Mouse (Mus musculus): ENCODE results near the gene Tial1. TPM values are rescaled to one million over a fixed set of nuclear protein-coding genes. Genes with fewer than 3 reads are reported as not detected.

The Tial1 gene
- polyA plus RNA-seq (2016; fragmentation: Nextera tagmentation; extraction: Ambion mirVana): 25.3 and 27.0 TPM in 2 replicates

DNA sequence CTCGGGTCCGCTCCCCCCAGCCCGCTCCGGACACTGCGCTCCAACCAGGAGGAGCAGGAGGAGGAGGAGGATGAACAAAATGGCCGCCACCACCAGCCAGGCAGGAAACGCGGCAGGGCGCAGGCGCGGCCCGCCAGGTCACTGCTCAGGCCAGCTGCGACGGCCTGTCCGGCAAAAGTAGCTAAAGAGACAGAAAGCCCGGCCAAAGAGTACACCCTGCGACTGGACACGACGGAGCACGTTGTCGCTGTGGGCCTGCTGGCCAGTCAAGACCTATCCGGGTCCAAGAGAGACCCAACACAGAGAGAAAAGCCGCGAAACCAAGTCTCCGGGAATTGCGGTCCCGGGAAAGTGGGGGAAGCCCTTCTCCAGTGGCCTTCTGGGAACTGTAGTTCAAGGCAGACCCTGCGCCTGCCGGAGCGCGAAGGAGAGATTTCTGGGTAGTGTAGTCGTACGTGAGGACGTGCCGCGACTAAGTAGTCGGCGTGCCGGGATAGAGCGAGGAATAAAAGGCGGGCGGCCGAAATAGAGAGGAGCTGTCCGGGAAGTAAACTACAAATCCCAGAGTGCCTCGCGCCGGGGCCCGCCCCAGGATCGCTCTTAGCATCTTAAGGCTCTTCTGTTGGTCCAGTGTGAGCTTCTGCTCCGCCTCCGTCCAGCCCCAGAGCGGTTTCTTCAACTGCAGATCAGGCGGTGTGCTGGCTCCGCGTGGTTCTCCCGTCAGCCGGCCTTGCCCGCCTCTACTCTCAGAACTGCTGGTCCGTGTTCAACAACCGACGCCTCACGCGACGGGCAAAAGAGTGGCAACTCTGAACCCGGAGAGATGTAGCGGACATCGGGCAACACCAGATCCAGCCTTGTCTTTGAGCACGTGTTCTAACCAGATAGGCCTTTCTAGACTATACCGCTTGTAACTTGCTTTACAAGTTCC, at the start of gene Tial1:
Tial1 (minus strand) TSS at position 433 of the 931 bp plus-strand sequence.
- Histone ChIP-seq H3K27ac (replicated peaks) (peak within 1 kb of the TSS; percentile 97), H3K36me3 (replicated peaks) (no peaks in the 10 kb centered on the region), H3K4me1 (peaks cover 27% of the 10 kb centered on the region), H3K4me3 (peak within 1 kb of the TSS; percentile 95), H3K27me3 (replicated peaks; ENCODE audit: low read depth, poor library complexity, severe bottlenecking) (no peaks in the 10 kb centered on the region), H3K9me3 (no peaks in the 10 kb centered on the region)
- under 1% methylated on average over 69 of the region's 69 CpGs for WGBS
- peak; percentile 98 for DNase-seq (ENCODE audit: low spot score)

DNA sequence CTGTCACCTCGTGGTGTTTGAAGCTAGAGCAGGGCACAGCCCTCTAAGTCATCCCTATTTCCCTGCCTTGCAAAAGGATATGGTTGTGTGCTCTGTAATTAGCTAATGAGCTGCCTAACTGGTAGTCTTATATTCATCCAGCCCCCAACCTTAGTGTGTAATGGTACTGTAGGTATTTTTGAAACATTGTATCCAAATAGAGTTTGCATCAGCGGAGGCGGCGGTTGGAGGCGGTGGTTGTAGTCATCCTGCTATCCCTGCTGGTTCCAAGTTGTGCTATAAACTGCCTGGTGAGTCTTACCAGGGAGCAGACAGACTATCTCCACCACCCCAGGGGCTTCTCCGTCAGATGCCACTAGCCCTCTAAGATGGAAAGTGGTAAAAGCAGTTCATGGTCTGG, 42.6 kb upstream of the Tial1 start:
- no peaks in the 10 kb centered on the region for H3K4me1 ChIP-seq
- no peaks in the 10 kb centered on the region for H3K9me3 ChIP-seq
- DNase-seq (ENCODE audit: low spot score): no peak
- WGBS: 86% methylated on average over 6 of the region's 6 CpGs
- H3K4me3 ChIP-seq: no peak overlapping the region
- no peaks in the 10 kb centered on the region for H3K36me3 ChIP-seq (replicated peaks)
- no peak overlapping the region for H3K27ac ChIP-seq (replicated peaks)
- no peaks in the 10 kb centered on the region for H3K27me3 ChIP-seq (replicated peaks; ENCODE audit: low read depth, poor library complexity, severe bottlenecking)

DNA sequence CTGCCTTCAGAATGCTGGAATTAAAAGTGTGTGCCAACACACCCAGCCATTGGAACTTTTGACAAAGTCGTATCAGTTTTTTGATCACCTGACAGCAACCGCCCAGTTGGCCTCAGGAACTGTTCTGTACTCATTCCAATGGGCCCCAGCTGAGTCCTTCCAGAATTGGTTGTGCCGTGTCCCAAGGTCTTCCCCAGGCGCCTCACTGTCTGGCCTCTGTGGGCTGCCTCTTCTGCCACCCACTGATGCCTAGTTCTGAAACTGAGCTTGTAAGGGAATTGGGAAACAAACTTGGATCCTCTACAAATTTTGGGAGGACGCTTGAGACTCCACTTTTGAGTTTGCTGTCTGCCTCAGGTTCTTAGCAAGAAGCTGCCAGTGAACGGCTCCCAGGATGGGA, 38.3 kb upstream of the Tial1 start:
- no peaks in the 10 kb centered on the region for H3K27me3 ChIP-seq (replicated peaks; ENCODE audit: low read depth, poor library complexity, severe bottlenecking)
- H3K4me1 ChIP-seq: no peaks in the 10 kb centered on the region
- no peak for DNase-seq (ENCODE audit: low spot score)
- no peaks in the 10 kb centered on the region for H3K9me3 ChIP-seq
- no peak overlapping the region for H3K27ac ChIP-seq (replicated peaks)
- no peaks in the 10 kb centered on the region for H3K36me3 ChIP-seq (replicated peaks)
- WGBS: 85% methylated on average over 6 of the region's 6 CpGs
- no peak overlapping the region for H3K4me3 ChIP-seq

DNA sequence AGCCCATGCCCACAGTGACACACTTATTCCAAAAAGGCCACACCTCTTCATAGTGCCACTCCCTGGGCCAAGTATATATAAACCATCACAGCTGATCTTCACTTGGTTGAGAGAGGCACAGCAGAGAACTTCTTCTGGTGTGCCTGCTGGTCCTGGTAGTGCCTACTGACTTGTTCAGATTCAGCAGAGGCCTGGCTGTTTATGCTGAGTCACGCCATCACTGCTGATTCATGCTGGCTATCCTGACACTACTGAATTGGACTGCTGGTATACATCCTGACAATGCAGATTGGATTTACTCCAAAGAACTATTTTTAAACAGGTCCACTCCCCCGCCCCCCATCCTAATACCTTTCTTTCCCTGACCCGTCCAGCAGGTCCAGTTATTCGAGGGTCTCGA, 33.0 kb upstream of the Tial1 start:
- Histone ChIP-seq H3K4me3 (no peak overlapping the region), H3K36me3 (replicated peaks) (no peaks in the 10 kb centered on the region), H3K27ac (replicated peaks) (no peak overlapping the region), H3K4me1 (no peaks in the 10 kb centered on the region), H3K27me3 (replicated peaks; ENCODE audit: low read depth, poor library complexity, severe bottlenecking) (no peaks in the 10 kb centered on the region), H3K9me3 (no peaks in the 10 kb centered on the region)
- WGBS: 92% methylated on average over 5 of the region's 5 CpGs
- no peak for DNase-seq (ENCODE audit: low spot score)

DNA sequence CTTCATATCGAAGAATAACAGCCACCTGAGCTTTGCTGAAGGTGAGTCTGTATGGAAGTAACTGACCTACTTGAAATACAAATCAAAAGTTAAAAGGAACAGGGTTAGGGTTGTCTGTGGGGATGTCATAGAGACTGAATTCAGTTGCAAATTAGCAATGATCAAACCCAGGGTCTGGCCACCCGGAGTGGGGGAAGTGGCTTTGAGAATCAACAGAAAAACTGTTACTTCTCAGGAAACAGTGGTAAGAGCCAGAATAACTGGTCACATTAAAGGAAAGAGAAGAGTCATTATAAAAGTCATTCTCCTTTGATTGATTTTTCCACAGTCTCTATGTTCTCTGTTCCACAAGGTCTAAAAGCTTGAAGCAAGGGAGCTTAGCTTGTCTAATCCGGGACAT, 27.5 kb upstream of the Tial1 start:
- Histone ChIP-seq H3K27ac (replicated peaks) (no peak overlapping the region), H3K9me3 (peaks cover 30% of the 10 kb centered on the region), H3K27me3 (replicated peaks; ENCODE audit: low read depth, poor library complexity, severe bottlenecking) (no peaks in the 10 kb centered on the region), H3K4me1 (no peaks in the 10 kb centered on the region), H3K4me3 (no peak overlapping the region), H3K36me3 (replicated peaks) (no peaks in the 10 kb centered on the region)
- 96% methylated on average over 3 of the region's 3 CpGs for WGBS
- DNase-seq (ENCODE audit: low spot score): no peak

DNA sequence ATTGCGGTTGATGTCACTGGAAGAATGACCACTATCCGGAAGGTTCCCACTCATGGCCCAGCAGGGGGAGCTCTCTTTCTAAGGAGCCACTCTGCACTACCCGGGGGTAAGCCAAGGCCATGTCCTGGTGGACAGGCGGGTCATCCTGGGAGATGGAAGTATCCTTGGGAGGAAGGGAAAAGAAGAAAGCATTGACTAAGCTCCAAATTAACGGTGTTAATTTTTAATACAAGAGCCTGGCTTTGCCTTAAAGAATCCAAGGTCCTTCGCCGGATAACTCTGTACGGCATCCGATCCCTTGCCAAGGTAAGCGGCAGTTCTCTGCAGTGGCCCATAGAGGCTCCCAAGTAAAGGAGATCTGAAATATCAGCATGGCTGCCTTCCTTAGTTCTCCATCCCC, 12.8 kb upstream of the Tial1 start:
- 34% methylated on average over 10 of the region's 10 CpGs for WGBS
- peak; percentile 72 for DNase-seq (ENCODE audit: low spot score)

DNA sequence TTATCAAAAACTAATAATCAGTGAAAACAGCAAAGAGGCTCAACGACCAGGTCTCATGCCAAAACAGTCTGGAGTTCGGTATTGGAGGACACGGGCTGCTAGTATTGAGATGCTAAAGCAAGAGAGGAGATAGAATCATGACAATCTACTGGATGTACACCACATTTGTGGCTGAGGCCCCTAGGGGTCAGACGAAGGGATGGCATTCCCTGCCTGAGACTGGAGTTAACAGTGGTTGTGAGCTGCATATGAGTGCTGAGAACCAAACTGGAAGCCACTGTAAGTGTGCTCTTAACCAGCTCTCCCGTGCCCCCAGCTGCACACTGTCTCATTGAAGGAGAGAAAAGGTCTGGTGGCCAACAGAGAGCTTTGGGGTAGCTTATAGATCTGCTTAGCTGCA, 889 bp upstream of the Tial1 start:
- WGBS: 70% methylated on average over 5 of the region's 5 CpGs

More for the DNA sequence above, 12.8 kb upstream of the Tial1 start:
- no peak overlapping the region for H3K27ac ChIP-seq (replicated peaks)
- H3K27me3 ChIP-seq (replicated peaks; ENCODE audit: low read depth, poor library complexity, severe bottlenecking): no peaks in the 10 kb centered on the region
- no peaks in the 10 kb centered on the region for H3K9me3 ChIP-seq
- peak overlapping the region; percentile 31; the same call in 1 of the 2 replicates for H3K4me3 ChIP-seq
- H3K36me3 ChIP-seq (replicated peaks): no peaks in the 10 kb centered on the region
- no peaks in the 10 kb centered on the region for H3K4me1 ChIP-seq

DNA sequence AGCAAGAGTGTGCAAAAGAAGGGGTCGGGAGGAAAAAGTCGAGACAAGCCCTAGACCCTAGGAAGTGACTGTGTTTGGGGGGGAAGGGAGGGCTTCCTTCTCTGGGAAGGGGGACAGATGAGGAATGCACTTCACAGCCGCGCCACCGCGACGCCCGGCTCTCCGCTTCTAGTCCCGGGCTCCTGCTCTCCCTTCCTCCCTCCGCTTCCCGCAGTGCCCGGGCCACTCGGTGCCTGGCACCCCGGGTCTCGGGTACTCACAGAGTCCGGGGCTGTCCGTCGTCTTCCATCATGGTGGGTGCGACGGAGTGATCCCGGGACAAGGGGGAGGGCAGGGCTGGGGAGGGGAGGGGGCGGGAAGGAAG, 670 bp downstream of the Tial1 start:
- under 1% methylated on average over 23 of the region's 23 CpGs for WGBS
- DNase-seq (ENCODE audit: low spot score): no peak

More for the DNA sequence above, 889 bp upstream of the Tial1 start:
- H3K27ac ChIP-seq (replicated peaks): peak overlapping the region; percentile 97
- H3K36me3 ChIP-seq (replicated peaks): no peaks in the 10 kb centered on the region
- peak; percentile 35 for DNase-seq (ENCODE audit: low spot score)
- peak overlapping the region; percentile 95 for H3K4me3 ChIP-seq
- peaks cover 25% of the 10 kb centered on the region for H3K4me1 ChIP-seq
- H3K27me3 ChIP-seq (replicated peaks; ENCODE audit: low read depth, poor library complexity, severe bottlenecking): no peaks in the 10 kb centered on the region
- H3K9me3 ChIP-seq: no peaks in the 10 kb centered on the region

DNA sequence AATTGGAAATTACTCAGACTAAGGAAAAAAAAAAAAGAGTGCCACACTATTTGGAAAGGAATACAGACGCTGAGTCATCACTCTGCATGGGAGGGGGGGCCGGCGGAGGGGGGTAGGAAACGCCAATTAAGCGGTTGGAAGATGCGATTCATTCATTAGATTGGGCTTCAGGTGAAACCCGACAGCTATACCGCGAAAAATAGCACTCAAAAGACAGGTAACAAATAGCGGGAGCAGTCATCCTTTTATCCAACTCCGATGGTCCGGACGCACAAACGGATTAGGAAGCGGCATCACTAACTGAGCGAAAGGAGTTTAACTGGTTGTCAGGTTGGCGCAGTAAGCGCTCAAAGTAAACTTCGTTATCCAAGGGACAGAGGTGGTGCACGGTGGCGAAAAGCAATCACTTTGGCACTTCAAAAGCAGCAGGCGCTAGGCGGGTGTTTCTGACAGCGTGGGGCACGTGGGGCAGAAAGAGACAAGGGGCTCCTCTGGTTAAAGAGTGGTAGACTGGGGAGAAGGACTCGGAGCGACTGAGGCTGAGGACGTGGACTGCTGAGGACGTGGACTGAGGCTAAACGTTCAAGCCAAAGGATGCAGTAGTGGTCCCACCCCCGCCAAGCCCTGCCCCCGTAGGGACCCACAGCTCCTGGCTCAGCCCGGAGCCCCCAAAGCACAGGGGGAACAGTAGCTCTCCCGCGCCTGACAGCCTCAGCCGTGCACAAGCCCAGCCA, 1.2 kb downstream of the Tial1 start:
- peak; percentile 61 for DNase-seq (ENCODE audit: low spot score)

More for the DNA sequence above, 670 bp downstream of the Tial1 start:
- Histone ChIP-seq H3K27ac (replicated peaks) (peak overlapping the region; percentile 97), H3K4me1 (peaks cover 27% of the 10 kb centered on the region), H3K4me3 (peak overlapping the region; percentile 95), H3K27me3 (replicated peaks; ENCODE audit: low read depth, poor library complexity, severe bottlenecking) (no peaks in the 10 kb centered on the region), H3K9me3 (no peaks in the 10 kb centered on the region), H3K36me3 (replicated peaks) (no peaks in the 10 kb centered on the region)

DNA sequence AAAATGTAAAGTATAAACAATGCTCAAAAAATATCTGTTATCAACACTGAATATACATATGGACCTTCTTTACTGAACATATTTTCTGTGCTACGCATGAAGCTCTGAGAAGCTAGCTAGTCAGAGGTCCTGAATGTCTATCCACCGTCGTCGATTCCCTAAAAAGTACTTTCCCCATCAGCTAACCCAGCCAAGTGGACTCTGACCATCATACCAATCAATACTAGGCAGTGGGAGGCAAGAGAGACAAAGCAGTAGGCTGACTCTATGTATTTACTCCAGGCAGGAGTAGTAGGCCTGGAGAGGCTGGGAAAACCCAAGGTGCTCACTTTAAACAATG, 1.8 kb downstream of the Tial1 start:
- Histone ChIP-seq H3K27me3 (replicated peaks; ENCODE audit: low read depth, poor library complexity, severe bottlenecking) (no peaks in the 10 kb centered on the region), H3K4me3 (peak overlapping the region; percentile 95), H3K27ac (replicated peaks) (peak overlapping the region; percentile 97), H3K9me3 (no peaks in the 10 kb centered on the region), H3K4me1 (peaks cover 27% of the 10 kb centered on the region), H3K36me3 (replicated peaks) (peaks cover 4% of the 10 kb centered on the region)
- DNase-seq (ENCODE audit: low spot score): no peak
- 15% methylated on average over 4 of the region's 4 CpGs for WGBS

More for the DNA sequence above, 1.2 kb downstream of the Tial1 start:
- Histone ChIP-seq H3K9me3 (no peaks in the 10 kb centered on the region), H3K4me3 (peak overlapping the region; percentile 95), H3K4me1 (peaks cover 27% of the 10 kb centered on the region), H3K27ac (replicated peaks) (peak overlapping the region; percentile 97), H3K36me3 (replicated peaks) (no peaks in the 10 kb centered on the region), H3K27me3 (replicated peaks; ENCODE audit: low read depth, poor library complexity, severe bottlenecking) (no peaks in the 10 kb centered on the region)
- WGBS: under 1% methylated on average over 36 of the region's 36 CpGs

DNA sequence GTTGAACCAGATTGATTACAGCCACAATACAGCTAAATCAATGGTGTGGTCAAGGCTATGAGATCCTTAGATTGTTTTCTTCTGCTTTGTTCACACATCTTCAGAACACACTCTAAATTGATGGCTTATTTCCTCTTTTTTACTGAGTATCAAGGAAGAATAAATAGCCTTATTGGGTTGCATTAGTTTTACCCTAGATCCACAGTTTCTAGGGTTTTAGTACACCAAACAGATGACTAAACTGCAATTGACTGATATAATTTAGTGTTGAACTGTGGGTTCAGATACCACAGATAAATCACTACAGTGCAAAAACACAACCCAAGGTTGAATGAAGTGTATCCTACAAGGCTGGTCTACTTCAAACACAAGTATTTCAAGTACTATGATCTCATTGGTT, 3.5 kb downstream of the Tial1 start:
- Histone ChIP-seq H3K4me1 (peaks cover 27% of the 10 kb centered on the region), H3K4me3 (no peak overlapping the region), H3K36me3 (replicated peaks) (peaks cover 22% of the 10 kb centered on the region), H3K27ac (replicated peaks) (no peak overlapping the region), H3K27me3 (replicated peaks; ENCODE audit: low read depth, poor library complexity, severe bottlenecking) (no peaks in the 10 kb centered on the region), H3K9me3 (no peaks in the 10 kb centered on the region)
- no peak for DNase-seq (ENCODE audit: low spot score)

DNA sequence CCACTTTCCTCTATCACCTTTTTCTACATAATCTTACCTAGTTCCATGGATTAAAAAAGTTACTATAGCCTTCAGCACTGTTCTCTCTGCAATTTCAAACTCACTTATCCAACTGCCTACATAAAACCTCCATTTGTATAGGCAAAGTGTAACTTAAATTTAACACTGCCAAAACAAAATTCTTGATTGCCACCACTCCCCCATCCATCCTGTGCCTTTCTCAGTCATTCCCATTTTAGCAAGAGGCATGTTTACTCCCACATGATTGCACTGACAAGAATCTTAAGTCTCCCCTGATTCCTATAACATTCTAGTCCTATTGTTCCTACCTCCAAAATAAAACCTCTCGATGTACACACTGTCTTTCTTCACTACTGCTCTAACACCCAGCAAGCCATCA, 8.8 kb downstream of the Tial1 start:
- H3K36me3 ChIP-seq (replicated peaks): peaks cover 74% of the 10 kb centered on the region
- no peak for DNase-seq (ENCODE audit: low spot score)
- H3K4me1 ChIP-seq: peaks cover 5% of the 10 kb centered on the region; the same call in 1 of the 2 replicates
- no peaks in the 10 kb centered on the region for H3K27me3 ChIP-seq (replicated peaks; ENCODE audit: low read depth, poor library complexity, severe bottlenecking)
- WGBS: 94% methylated on average over 1 of the region's 1 CpGs
- no peaks in the 10 kb centered on the region for H3K9me3 ChIP-seq
- no peak overlapping the region for H3K4me3 ChIP-seq
- no peak overlapping the region for H3K27ac ChIP-seq (replicated peaks)

DNA sequence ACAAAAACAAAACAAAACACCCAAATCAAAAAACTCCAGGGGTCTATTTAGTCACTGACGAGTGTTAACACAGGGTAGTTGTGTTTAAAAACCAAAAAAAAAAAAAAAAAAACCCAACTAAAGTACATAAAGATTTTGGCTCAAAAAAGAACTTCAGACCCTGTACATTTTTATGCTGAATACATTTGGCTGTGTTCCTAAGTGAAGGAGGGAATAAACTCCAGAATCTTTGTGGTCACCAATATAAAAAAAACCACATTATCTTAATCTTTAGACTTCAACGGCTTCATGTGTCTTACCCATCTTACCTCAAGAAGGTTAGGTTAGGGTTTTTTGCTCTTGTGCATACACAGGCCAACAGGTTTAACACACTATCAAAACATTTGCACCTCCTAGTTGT, 20.9 kb downstream of the Tial1 start:
- no peak for DNase-seq (ENCODE audit: low spot score)
- 84% methylated on average over 2 of the region's 2 CpGs for WGBS
- H3K36me3 ChIP-seq (replicated peaks): peaks cover 66% of the 10 kb centered on the region

More for the DNA sequence above, 20.9 kb downstream of the Tial1 start:
- no peak overlapping the region for H3K4me3 ChIP-seq
- no peak overlapping the region for H3K27ac ChIP-seq (replicated peaks)
- H3K27me3 ChIP-seq (replicated peaks; ENCODE audit: low read depth, poor library complexity, severe bottlenecking): no peaks in the 10 kb centered on the region
- H3K4me1 ChIP-seq: no peaks in the 10 kb centered on the region
- no peaks in the 10 kb centered on the region for H3K9me3 ChIP-seq
